Mouse (Mus musculus): ENCODE results near the gene Aim2.

Gene Aim2

DNA sequence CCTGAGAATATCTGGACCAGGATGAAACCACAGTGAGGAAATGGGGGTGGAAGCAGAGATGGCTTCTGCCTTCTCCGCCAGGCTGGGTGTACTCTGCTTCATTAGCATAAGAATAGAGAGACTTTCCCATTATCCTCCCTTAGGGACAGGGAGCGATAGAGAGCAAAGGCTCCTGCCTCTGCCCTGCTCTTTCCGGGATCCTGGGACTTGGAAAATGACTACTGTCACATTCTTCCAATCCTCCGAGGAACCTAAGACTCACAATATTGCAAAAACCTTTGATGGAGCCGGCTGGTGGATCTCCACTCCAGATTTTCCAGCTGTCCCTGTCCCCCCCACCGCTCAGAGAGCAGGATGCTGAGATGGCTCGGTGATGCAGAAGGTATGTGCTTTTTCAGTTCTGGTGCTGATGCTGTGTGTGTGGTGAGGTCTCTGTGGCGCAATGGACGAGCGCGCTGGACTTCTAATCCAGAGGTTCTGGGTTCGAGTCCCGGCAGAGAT is 39.3 kb downstream of the Aim2 start:
- DNase-seq (ENCODE audit: low read depth, low spot score): peak; percentile 95

DNA sequence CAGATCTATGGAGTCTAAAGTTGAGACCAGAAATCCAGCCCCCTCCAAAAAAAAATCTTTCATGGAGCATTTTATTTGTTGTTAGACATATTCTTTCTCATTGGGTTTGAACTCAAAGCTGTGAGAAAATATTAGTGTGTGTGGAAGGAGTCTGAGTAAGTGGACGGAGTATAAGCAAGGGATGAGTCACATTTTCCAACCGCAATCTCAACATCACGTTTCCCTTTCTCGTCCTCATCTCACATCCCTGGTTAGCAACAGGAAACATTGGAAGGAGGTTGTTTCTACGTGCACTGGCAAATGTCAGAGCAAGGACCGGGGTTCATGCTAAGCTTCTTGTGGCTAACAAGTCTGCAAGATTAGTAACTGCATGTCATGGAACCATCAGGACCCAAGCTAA is 41.1 kb downstream of the Aim2 start:
- DNase-seq (ENCODE audit: low read depth, low spot score): no peak

DNA sequence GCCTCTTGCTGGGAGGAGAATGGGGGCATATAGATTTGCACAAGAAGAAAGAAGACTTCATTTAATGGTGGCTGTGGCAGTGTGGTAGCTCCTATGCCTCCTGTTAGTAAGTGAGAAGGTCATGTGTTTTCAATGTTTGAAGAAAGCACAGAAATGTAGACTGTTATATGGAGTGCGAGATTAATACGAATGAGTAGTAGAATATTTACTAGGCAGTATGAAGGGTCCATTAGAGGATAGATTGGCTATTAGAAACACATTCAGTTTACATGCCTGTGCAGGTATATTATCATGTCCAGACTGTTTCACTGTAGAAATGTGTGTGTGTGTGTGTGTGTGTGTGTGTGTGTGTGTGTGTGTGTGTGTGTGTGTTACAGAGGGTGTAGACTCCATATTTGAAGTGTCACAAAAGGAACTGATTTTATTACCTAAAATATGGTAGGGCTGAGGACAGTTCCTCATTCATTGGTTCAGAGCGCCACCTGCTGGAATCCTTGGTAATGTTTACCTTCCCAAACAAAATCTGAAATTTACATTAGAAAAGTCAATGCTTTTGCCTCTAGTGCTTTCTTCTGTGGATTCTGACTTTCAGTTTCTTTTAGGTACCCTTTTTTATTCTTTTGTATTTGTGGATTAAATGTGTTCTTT is 47.8 kb downstream of the Aim2 start:
- peak; percentile 58 for DNase-seq (ENCODE audit: low read depth, low spot score)

DNA sequence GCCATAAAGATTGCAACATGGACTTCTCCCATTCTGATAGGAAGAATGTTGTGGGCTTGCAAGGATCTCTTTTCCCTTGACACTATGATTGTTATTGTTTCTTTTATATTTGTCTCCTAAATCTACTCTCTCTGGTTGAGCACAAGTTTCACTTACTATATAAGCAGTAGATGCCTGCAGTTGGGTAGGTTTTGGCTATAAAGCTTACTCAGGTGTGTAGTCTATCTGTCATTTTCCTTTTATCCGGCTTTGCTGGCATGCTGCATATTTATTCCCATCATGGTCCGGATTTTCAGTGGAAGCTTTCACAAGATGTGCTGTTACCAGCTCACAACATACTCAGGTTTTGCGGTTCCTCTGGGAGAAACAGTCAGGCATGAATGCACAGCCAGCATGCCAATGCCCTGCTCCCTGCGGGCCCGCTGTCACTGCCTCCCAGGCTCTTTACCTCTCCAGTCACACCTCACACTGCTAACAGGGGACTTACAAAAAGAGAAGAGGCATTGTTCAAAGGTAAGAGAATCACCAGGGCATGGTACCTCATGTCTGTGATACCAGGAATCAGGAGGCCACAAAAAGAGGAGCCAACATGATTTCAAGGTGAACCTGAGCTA is 54.1 kb downstream of the Aim2 start:
- DNase-seq (ENCODE audit: low read depth, low spot score): no peak

DNA sequence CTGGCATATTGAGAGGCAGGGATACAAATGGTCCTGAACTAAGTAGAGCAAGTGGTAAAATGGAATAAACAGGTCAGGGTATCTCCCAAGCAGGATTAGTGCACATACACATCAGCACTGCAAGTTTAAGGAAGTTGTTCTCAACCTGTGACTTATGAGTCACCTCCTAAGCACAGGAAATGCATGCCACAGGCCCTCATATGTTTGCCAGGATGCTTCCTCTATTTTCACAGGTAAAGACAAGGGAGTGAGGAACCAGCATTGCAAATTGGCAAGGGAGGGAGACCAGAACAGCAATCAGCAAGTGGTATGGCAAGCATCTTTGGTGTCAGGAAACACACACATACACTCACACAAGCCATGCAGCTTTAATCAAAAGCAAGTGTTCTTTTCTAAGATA is 58.4 kb downstream of the Aim2 start:
- no peak for DNase-seq (ENCODE audit: low read depth, low spot score)

DNA sequence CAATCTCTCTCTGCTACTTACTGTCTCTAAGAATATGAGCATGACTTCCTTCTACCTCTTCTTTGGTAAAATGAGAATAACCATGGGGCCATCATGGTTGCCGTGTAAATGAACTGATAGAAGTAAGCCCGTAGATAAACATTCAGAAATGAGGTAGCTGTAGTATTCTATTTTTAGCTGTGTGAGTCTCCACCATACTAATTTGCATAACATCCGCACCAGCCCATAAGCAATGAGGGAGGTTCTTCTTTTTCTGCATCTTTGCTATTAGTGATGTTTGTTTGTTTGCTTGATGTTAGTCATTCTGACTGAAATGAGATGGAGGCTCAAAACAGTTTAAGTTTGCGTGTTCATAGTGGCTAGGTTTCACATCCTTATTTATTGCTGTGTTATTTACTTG is 61.2 kb downstream of the Aim2 start:
- no peak for DNase-seq (ENCODE audit: low read depth, low spot score)

DNA sequence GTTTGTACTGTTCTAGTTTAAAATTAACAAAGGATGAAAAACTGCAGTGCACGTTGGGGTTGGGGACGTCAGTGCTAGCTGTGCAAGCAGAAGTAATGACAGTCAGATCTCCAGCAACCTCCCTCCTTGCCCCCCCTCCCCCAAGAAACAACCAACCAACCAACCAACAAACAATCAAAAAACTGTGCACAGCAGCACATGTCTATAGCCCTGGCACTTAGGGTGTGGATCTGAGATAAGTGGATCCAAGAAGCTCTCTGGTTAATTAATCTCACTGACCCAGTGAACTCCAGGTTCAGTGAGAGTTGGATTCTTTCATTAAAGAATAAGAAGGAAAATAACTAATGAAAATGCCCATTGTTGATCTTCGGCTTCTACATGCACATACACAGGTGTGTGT is 64.0 kb downstream of the Aim2 start:
- no peak for DNase-seq (ENCODE audit: low read depth, low spot score)

DNA sequence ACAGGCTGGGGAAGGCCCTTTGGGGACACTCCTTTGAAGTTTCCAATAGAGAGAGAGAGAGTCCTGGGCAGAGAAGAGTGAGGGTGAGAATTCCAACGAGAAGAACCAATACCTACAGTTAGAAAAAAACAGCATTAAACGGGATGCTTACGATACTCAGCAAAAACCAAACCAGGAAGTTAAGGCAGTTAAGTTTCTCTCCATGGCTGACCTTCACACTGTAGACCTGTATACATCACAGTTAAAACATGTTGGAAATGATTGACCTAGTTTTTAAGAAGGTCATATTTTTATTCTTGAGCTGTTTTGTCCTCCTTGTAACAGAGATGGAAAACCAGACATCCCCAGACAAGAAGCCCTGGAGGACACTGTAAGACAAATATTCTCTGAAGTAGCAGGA is 67.8 kb downstream of the Aim2 start:
- no peak for DNase-seq (ENCODE audit: low read depth, low spot score)

DNA sequence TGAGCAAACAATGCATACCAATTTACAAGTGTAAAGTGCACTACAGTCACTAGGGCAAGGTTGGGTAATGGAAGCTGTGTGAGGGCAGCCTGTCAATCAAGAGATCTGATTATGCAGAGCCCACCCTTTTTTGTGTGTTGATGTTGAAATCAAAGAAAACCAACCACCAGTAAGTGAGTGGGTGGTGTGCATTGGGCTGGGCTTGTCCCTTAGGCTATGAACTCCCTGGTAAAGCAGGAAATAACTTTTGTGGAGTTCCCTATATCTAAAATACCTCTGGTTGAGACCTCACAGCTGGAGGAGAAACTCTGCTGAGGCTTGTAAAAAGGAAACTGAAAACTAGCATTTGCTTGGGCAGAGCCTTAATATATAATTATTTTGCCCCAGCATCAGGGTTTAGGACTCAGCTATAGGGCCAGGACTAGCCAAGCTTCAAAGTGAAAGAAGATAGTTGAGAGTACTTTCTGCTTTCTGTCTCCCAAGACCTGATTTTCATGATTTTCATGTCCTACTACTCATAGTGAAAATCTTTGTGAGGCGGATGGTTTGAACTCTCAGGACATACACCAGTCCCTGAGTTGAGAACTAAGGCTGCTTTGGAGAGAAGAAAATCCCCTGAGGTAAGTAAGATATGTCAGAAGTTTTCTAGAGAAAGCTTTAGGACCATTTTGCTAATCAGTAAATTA is 68.4 kb downstream of the Aim2 start:
- DNase-seq (ENCODE audit: low read depth, low spot score): no peak

DNA sequence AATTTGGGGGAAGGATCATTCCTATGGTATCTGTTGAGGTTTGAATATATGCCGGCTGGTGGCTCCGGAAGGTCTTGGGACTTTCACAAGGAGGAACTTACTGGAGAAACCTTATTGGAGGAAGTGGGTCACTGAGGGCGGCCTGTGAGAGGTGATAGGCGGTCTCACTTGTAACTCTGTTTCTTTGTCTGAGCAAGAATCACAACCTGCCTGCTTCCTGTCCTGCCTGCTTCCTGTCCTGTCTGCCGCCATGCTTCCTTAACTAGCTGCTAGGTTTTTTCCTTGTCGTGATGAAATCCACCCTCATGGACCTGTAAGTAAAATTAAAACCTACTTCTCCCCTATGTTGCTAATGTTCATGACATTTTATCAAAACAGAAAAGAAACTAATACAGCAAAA is 69.7 kb downstream of the Aim2 start:
- DNase-seq (ENCODE audit: low read depth, low spot score): peak; percentile 22

DNA sequence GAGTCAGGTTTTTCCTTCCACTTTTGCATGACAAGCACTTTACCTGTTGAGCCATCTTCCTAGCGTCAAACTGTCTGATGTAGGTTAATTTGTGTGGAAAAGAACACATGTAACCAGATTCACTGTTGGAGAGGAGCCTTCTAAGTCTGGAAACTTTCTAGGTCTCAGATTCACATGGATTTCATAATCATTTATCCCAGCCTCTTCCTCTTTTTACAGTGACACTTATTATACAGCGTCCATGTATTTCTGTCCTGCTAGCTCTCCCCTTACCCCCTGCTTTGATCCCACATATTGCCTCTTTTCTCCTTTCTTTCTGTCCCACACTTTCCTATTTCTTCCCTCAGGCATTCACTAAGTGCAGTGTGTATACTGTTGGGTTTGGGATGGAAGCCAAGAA is 75.7 kb downstream of the Aim2 start:
- DNase-seq (ENCODE audit: low read depth, low spot score): no peak

DNA sequence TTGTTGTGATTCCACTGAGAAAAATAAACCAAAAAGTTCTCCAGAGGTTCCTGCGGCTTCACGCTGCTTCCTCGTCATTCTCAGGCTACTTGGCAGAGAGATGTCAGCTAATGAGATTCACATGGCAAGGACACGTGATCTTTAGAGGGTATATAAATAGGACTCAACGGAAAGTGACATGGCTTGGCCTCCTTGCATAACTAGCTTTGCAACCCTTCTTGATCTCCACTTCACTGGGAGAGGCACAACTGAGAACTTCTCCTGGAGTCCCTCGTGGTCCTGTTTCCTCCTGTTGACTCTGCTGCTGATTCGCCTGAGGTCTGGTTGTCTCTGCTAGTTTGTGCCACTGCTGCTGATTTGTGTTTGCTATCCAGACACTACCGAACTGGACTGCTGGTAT is 76.7 kb downstream of the Aim2 start:
- no peak for DNase-seq (ENCODE audit: low read depth, low spot score)

DNA sequence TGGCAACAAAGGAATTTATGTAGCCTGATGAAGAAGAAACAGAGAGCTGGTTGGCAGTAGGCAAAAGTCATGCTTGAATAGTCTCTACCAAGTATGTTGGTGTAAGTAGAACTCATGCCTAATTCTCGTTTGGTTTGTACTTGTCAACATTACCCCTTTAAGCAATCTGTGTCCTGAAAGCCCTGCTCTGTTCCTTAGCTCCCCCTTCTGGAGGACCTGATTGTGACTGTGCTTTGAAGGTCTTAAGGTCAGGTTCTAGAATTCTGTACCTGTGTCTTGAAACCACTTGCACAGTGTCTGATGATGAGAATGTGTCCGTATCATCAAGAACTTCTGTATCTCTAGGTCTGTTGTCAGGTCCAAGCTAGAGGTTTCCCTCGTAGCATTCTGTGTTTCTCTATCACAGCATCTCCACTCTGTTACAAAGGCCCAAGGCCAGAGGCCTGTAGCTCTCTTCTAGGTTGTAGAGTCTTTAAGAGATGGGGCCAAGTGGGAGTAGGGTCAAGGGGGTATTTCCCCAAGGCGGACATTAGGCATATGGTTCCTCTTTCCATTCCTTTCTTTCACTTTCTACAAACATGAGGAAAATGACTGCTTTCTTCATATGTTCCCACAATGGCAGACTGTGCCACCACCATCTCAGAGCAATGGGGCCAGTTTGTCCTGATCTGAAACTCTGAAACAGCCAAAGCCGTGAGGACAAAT is 79.5 kb downstream of the Aim2 start:
- no peak for DNase-seq (ENCODE audit: low read depth, low spot score)

DNA sequence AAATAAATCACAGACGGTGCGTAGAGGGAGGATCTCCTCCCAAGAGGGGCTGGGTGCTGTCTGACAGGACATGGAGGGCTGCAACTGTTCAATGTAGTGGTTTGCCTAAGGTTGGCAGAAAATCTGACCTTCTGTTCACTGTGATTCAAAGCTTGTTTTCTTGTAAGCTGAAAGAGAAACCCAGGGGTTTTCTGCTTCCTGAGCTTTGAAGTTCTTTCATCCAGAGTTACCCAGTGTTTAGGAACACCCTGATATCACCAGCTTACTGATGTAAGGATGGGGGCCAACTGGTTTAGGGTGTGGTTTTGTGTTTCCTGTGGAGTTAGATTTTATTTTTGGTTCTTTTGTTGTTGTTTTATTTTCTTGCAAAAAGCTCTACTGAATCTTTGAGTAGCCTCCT is 81.7 kb downstream of the Aim2 start:
- no peak for DNase-seq (ENCODE audit: low read depth, low spot score)

DNA sequence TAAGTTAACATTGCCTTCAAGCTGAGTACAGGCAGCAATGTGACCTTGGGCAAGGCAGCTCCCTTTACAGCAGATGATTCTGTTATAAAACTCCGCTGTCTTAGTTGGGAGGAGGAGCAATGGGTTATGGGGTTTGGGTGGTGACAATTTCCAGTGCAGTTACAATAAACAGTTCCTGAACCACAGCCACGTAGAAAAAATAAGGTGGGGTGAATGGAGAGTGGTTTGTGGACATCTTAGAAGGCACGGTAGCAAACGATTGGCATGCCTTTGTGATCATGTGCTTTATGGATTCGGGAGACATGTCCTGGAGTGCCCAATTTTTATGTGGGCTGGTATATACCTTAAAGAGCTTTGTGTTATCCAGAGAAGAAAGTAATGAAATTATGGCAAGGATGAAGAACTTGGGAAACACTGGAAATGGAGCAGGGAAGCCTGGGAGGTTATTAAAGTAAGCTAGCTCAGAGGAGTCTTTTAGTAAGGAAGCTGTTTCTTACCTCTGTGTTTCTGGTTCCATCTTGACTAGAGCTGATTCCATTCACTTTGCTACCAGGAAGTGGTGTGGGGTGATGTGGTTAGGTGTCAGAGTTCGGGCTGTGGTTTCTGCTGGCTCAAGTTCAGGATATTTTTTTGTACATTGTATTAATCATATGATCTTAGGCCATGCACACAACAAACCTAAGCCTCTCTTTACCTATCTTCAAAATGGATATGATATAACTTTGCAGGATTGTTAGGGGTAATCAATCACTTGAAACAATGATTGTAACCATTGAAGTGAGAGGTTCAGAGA is 86.7 kb downstream of the Aim2 start:
- DNase-seq (ENCODE audit: low read depth, low spot score): no peak

DNA sequence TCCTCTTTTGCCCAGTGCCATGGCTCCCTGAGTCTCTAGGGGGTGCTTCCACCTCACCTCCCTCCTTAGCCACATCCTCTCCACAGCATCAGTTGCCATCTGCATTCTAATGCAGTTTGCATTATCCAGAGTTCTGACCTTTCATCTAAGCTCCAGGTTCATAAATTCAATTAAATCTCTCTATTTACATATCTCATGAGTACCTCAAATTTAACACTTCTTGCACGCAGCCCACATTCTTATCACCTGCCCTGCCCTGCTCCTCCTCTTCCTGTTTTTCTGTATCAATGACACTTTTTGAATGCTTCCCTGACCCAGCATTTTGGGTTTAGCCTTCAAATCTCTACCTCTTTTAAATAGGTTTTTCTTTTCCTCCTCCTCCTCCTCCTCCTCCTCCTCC is 90.0 kb downstream of the Aim2 start:
- DNase-seq (ENCODE audit: low read depth, low spot score): no peak

DNA sequence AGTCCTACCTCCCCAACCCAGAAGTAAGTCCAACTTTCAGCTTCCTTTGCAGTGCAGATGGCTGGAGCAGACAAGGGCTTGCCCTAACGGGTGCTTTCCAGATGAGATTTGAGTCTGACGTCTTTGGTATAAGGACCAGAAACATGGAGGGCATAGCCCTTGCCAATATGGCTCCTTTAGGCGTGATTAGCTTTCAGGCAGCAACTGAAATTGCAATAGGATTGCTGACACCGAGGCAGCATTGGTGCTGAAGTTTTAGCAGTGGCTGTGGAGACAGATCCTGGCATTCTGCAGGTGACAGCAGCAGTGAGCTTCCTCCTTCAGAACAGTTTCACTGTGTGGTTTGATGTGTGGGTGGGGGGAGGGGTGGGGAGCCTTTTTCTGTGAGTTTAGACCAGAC is 90.5 kb downstream of the Aim2 start:
- no peak for DNase-seq (ENCODE audit: low read depth, low spot score)

DNA sequence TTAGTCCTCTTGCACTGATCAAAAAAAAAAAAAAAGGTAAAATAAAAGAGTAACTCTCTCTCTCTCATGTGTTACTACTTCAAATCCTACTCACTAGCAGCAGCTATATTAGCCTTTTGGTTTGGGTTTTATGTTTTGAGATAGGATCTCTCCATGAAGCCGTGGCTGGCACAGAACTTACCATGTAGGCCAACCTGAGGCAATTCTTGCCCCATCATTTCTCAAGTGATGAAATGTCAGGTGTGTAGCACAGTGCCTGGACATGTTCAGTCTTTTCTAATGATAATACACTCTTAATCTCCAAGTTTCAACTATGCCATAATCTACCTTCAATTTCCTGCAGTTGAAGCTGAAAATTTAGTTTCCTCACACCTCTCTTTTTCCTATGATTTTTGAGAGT is 92.4 kb downstream of the Aim2 start:
- no peak for DNase-seq (ENCODE audit: low read depth, low spot score)

DNA sequence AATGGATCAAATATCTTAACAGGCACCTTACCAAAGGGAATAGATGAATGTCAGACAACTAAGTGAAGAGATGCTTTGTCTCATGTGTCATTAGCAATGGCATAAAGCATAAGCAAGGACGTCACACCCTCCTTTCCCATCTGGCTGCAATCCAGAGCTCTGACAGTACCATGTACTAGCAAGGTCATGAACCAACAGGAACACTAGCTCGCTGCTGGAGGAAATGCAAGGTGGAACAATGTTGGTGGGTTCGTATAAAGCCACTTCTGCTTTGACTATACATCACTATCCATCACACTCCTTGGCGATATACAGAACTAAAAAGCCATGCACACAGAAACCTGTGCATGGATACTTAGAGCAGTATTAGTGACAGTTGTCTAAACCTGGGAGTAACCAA is 96.4 kb downstream of the Aim2 start:
- no peak for DNase-seq (ENCODE audit: low read depth, low spot score)

DNA sequence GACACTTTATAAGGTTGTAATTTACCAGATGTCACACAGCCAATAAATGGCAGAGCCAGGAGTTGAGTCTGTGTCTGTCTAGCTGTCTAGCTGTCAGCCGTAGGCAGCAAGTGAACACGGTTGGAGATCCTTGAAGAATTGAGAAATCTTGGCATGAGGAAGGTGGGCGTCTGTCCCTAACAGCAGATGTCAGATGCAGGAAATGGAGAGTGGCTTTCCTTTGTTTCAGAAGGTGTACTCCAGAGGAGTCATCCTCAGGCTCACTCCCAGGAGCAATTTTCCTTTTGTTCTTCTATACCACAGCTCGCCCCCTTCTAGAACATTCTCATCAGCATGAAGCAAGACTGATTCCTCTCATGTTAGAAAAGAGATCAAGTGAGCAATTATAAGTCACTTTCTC is 99.9 kb downstream of the Aim2 start:
- DNase-seq (ENCODE audit: low read depth, low spot score): no peak

DNA sequence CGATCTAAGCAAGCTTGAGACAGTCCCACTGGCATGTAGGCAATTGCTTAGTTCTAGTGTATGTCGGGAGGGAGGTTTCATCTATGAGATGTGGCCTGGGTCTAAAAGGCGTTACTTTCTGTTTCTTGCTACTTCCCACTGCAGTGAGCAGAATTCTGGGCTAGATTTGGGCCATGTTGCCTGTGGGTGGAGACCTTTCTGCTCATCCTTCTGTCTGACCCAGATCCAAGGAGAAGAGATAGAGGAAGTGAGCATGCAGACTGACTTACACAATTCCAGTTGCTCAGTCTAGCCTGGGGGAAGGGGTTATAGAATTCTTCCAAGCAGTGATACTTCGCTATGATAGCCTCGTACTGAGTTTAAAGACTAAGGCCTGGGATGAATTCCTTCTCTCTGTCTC is 101.0 kb downstream of the Aim2 start:
- no peak for DNase-seq (ENCODE audit: low read depth, low spot score)

Measured in telencephalon, adult 2 months (tissue).